Mouse (Mus musculus) testis, postnatal 10 days (tissue): Measurements from ENCODE around the gene Cd300lb.
"Not testable (repeated sequence)": the region's sequence is repeated elsewhere in the genome, so short reads cannot be mapped to it uniquely, and the experiment has no call there.

ENCODE experiments used
- DNase-seq: peaks from one replicate; pipeline ENCODE4 v3.0.0; 2021; ENCODE audit warnings: low spot score

The Cd300lb gene

GRCm38 (mm10) chr11:114934144-114934543 lies at the start of gene Cd300lb:
Gene Cd300lb (minus strand): TSS chr11:114934386.
- no peak for DNase-seq

DNA sequence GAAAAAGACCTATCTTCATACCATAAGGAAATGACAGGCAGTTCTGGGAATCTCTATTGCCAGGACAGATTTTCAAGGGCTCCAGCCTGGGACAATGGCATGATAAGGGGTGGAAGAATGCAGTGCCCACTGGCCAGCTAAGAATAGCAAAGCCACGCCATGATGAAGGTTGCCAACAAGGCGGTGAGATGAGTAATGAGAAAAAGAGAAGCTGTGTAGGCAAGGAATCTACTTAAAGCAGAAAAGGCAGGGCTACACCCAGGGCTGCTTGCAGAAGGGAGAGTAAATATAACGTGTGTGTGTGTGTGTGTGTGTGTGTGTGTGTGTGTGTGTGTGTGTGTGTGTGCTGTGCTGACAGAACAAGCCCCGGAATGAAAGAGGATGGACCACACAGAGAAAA lies 47.7 kb upstream of the Cd300lb start:
- no peak for DNase-seq

GRCm38 (mm10) chr11:114972726-114973125 lies 38.5 kb upstream of the Cd300lb start:
- no peak for DNase-seq

- no peak for DNase-seq
These were observed 34.6 kb upstream of the Cd300lb start, which contains the start of gene Cd300c for GRCm38 (mm10) chr11:114968752-114969207. Gene Cd300c (minus strand): TSS chr11:114969157.

GRCm38 (mm10) chr11:114965182-114965828 lies 31.1 kb upstream of the Cd300lb start:
- no peak for DNase-seq

DNA sequence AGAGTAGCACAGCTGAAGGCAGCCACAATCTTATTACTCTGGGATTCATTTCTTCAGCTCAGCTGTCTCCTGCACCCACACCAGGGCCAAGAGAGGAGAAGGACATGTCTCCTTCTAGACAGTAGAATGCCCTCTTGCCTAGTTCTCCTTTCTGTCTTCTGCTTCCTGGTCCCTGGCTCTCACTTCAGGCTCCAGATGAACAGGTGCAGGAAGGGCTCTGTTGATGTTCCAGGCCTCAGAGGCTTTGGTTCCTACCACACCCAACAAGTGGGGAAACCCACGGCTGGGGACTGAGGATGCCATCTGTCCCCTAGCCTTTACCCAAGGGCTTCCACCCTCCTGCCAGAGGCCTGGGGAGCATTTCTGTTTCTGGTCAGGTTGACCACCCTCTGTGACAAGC lies 26.2 kb upstream of the Cd300lb start:
- DNase-seq = no peak

GRCm38 (mm10) chr11:114933591-114933990 lies 595 bp downstream of the Cd300lb start:
- DNase-seq = no peak

GRCm38 (mm10) chr11:114931041-114931440 lies 3.1 kb downstream of the Cd300lb start:
- peak; percentile 21 for DNase-seq

- no peak for DNase-seq
These were observed 4.6 kb downstream of the Cd300lb start for GRCm38 (mm10) chr11:114929581-114929980.

DNA sequence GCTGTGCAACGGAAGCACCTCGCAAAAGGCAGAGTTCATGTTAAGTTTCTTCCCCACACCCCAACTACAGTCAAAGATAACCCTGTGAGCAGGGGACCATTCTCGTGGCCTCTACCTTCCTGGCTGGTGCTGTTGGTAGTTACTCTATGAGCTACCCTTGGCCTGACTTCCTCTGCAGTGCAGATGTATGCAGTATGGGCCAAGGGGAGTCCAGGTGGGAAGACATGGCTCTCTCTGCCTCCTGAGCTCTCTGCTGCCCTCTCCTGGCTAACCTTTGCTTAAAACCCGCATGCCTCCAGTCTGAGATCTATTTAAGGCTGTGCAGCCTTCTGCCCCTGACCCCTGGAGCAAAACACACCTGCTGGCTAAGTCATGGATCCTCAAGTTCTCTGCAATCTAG lies 10.2 kb downstream of the Cd300lb start:
- peak; percentile 58 for DNase-seq

GRCm38 (mm10) chr11:114922439-114922838 lies 11.7 kb downstream of the Cd300lb start:
- DNase-seq = peak; percentile 12

DNA sequence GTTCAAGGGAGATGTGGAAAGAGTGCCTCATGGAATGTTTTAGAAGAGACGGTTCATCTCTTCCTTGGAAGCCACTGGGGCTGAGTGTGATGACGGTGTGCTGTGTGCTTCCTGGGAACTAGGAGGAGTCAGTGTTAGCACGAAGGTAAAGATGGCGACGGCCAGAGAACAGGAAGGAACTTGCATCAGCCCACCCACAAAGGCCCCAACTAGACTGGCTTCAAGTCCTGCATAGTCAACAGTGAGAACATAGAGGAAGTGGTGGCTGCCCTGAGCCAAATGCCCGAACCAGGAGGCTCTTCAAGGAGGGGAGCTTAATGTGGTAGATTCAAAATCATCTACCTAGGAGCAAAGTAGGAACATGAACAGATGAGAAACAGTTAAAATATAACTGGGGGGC lies 17.1 kb downstream of the Cd300lb start:
- DNase-seq = no peak

DNA sequence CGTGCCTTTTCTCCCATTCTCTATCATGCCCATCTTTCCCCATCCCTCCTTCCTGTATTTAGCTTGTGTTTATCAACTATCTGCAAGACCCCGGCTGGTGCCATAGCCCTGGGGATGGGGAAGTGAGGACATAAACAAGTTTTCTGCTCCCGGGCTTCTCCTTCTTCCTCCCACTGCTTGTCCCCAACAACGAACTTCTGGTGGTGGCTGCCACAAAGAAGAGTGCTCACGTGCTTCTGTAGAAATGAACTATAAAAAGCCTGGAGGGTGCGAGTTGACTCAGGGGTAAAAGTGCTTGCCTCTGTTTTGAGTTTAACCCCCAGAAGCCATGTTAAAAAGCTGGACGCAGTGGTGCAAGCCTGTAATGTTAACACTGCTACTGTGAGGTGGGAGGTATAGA lies 19.2 kb downstream of the Cd300lb start:
- no peak for DNase-seq

DNA sequence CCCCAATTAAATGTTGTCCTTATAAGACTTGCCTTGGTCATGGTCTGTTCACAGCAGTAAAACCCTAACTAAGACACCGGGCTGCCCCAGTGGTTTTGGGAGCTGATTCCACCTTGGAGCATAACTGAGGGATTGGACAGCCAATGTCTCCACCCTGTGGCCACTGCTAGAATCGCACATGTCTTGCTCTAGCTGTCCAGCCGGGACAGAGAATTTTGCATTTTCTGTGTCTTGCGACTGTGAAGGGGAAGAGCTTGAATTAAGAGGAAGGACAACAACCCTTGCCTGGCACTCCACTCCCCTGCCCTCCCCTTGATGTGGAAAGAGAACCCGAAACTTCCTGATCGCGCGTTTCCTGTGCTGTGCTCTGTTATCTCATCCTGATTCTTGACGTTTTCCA lies 21.3 kb downstream of the Cd300lb start:
- peak; percentile 85 for DNase-seq

DNA sequence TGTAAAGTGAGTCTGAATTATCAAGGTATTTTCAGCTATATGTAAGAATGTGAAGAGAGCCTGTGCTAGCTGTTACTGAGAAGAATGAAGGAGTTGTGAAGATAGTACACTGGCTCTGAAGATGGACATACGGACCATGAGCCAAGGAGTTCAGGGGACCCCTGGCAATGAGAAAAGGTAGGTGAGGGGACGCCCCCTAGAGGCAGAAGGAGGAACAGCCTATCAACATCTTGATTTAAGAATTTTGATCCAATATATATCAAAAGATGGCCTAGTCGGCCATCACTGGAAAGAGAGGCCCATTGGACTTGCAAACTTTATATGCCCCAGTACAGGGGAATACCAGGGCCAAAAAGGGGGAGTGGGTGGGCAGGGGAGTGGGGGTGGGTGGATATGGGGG lies 24.6 kb downstream of the Cd300lb start:
- DNase-seq = not testable (repeated sequence)

DNA sequence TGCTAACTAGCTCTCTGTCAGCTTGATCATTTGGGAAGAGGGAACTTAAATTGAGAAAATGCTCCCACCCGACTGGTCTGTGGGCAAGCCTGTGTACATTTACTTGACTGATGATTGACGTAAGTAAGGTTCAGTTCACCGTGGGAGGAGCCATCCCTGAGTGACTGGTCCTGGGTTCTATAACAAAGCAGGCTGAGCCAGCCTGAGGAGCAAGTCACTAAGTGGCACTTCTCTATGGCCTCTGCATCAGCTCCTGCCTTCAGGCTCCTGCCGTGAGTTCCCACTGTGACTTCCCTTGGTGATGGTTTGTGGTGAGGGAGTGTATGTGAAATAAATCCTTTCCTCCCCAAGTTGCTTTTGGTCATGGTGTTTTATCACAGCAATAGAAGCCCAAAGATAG lies 26.1 kb downstream of the Cd300lb start:
- DNase-seq = no peak

DNA sequence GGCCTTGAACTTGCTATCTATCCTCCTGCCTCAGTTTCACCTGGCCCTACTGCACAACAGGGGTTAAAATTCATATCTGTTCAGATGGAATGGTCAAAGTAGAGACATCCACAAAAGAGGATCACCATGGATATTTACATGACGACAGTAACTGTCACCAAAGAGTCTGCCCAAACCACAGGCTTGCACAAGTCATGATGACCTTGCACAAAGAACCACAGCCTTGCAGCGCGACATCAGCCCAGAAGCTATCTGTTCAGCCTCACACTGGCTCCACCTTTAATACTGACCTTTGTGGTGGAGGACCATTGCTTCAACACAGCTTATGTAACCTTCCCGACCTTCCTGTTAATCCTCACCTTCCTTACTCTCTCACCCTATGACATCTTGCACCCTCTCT lies 26.6 kb downstream of the Cd300lb start:
- no peak for DNase-seq

- DNase-seq = no peak
These were observed 31.0 kb downstream of the Cd300lb start for GRCm38 (mm10) chr11:114903224-114903623.

DNA sequence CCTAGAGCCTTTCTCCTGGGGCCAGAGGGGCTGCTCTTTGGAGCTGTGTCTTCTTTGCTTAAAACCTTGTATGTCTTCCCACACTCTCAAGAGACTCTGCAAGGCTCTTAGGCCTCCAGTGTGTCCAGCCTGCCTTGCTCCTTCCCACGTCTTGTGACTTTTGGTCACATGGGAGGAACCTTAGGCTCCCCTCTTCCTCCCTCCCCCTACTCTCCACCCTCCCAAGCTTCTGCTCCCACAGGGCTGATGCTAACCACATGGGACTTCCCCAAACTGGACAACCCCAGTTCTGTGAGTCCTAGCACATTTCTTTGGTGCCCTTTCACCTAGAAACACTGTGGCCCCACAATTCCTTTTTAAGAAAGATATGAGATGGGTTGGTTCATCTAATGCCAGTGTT lies 36.2 kb downstream of the Cd300lb start:
- no peak for DNase-seq

DNA sequence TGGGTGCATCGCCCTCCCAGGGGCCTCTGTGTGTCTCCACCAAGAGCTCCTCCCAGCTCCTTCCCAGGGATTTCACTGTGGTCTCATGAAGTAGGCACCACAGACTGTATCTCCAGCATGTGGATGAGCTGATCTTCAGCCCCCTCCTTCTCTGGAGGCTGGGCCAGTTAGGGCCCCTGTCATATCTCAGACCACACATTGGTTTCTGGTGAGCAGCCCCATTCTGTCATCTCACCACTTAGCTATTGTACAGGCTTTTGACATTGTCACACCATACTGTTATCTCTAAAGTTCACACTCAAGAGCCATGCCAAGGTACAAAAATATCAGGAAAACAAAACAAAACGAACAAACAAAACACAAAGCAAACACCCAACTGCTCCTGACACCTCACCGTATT lies 38.1 kb downstream of the Cd300lb start:
- DNase-seq = no peak

GRCm38 (mm10) chr11:114890542-114890941 lies 43.6 kb downstream of the Cd300lb start:
- DNase-seq = no peak

DNA sequence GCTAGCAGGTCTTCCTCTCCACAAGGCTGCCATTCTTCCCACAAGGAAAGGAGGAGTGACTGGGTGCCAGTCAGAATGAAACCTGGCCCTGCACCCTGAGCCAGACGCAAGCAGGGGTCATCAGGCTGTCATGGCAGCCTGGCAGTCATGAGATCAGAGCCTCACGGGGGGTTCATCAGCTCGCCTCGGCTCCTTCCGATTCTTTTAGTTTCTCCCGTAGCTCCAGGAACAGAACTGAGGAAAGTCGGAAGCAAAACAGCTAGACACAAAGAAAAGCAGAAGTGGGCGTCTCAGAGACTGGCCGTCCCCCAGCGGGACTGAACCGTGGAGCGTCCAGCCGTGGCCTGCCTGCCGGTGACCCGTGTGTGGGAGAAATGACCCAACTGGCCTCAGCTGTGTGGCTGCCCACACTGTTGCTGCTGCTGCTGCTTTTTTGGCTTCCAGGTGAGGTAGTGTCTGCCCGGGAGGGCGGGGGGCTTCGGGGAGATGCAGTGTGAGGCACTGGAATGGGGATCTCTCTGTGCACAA lies 44.1 kb downstream of the Cd300lb start, which contains the start of gene Cd300a:
Cd300a (plus strand) TSS at position 51 of the 528 bp plus-strand sequence.
- DNase-seq = no peak

- no peak for DNase-seq
These were observed 49.6 kb downstream of the Cd300lb start for GRCm38 (mm10) chr11:114884380-114885100.
